Mouse (Mus musculus) liver, embryonic 14.5 days (tissue): ENCODE data around the gene Prim2.

ENCODE experiments used
- CTCF ChIP-seq: IDR thresholded peaks from 2 replicates; pipeline ENCODE4 v1.5.1; 2016; ENCODE audit warnings: antibody characterized with exemption, low read depth, control low read depth
- EP300 ChIP-seq: IDR thresholded peaks from 2 replicates; pipeline ENCODE4 v1.6.1; 2016; ENCODE audit warnings: antibody characterized with exemption, low read depth

DNA sequence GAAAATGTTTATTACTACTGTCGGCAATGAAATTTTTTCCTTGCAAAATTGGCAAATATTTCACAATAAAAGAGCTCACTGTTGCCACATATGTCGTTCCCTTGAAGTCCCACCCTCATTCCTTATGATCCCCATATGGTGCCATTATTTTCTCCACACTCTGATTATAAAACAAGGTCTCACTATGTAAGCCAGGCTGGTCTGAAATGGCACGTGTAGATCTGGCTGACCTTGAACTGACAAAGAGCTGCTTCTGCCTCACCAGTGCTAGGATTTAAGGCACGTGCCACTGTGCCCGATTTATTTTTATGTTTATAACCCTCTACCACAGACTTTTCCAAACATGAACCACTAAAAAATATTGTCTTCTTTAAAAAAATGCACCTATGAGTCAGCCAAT, 1.8 kb upstream of the Prim2 start:
- TF ChIP-seq CTCF (no peak), EP300 (no peak)
